Mouse (Mus musculus) megakaryocyte, embryonic 14.5 days (primary cell): ENCODE results near the gene Sept9.

ENCODE experiments used
- FLI1 ChIP-seq: IDR thresholded peaks from 2 replicates; pipeline ENCODE4 v1.6.1; 2012; ENCODE audit warnings: low read length, inconsistent platforms, mixed read lengths
- GATA1 ChIP-seq: IDR thresholded peaks from 3 replicates; pipeline ENCODE4 v1.6.1; 2012; ENCODE audit warnings: mixed read lengths, low read length, inconsistent platforms, borderline replicate concordance

DNA sequence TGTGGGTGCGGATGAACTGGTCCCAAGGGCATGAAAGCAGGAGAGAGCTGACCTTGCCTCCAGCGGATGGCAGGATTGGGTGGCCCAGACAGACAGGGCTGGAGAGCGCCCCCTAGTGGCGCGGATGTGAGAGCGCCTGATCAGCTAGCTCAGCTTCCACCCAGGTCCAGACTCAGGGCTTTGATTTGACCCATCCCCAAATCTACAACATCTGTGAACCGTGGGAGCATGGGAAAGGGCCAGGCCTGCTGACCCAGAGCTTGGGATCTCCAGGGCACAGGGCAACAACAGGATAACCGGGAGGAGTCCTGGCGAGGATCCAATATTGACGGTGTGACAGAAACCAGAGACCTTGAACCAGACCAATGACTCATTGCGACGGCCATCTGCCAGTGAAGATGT, 190.5 kb downstream of the Sept9 start:
- no peak for TF ChIP-seq FLI1
- TF ChIP-seq GATA1, result no peak
